Mouse (Mus musculus): ENCODE data around the gene Mapk8ip1. TPM values are rescaled to one million over a fixed set of nuclear protein-coding genes. Genes with fewer than 3 reads are reported as not detected.
"Not testable (repeated sequence)": the region's sequence is repeated elsewhere in the genome, so short reads cannot be mapped to it uniquely, and the experiment has no call there.

Gene Mapk8ip1
- polyA plus RNA-seq, 1 experiment from 2014 or later: 6.3 TPM

GRCm38 (mm10) chr2:92425366-92425765 lies 24.3 kb upstream of the Mapk8ip1 start:
- no peak for DNase-seq (ENCODE audit: low spot score)

GRCm38 (mm10) chr2:92424462-92425308 lies 23.6 kb upstream of the Mapk8ip1 start:
- no peak for DNase-seq (ENCODE audit: low spot score)

GRCm38 (mm10) chr2:92423702-92424461 lies 22.8 kb upstream of the Mapk8ip1 start:
- DNase-seq (ENCODE audit: low spot score): no peak

GRCm38 (mm10) chr2:92423156-92423555 lies 22.1 kb upstream of the Mapk8ip1 start:
- DNase-seq (ENCODE audit: low spot score): no peak

- no peak for DNase-seq (ENCODE audit: low spot score)
Observed at GRCm38 (mm10) chr2:92422388-92423135, 21.5 kb upstream of the Mapk8ip1 start.

- DNase-seq (ENCODE audit: low spot score): no peak
Observed at GRCm38 (mm10) chr2:92421723-92422387, 20.8 kb upstream of the Mapk8ip1 start.

- DNase-seq (ENCODE audit: low spot score): no peak
Observed at GRCm38 (mm10) chr2:92411705-92412104, 10.6 kb upstream of the Mapk8ip1 start.

- no peak for DNase-seq (ENCODE audit: low spot score)
Observed at GRCm38 (mm10) chr2:92408309-92409045, 7.4 kb upstream of the Mapk8ip1 start.

GRCm38 (mm10) chr2:92405687-92406086 lies 4.6 kb upstream of the Mapk8ip1 start:
- no peak for DNase-seq (ENCODE audit: low spot score)

GRCm38 (mm10) chr2:92404737-92405136 lies 3.7 kb upstream of the Mapk8ip1 start:
- no peak for DNase-seq (ENCODE audit: low spot score)

- DNase-seq (ENCODE audit: low spot score): no peak
Observed at GRCm38 (mm10) chr2:92403776-92404319, 2.8 kb upstream of the Mapk8ip1 start.

GRCm38 (mm10) chr2:92402591-92403326 lies 1.7 kb upstream of the Mapk8ip1 start:
- DNase-seq (ENCODE audit: low spot score): no peak

- DNase-seq (ENCODE audit: low spot score): no peak
Observed at GRCm38 (mm10) chr2:92400682-92401081, 381 bp downstream of the Mapk8ip1 start.

GRCm38 (mm10) chr2:92399877-92400276 lies 1.2 kb downstream of the Mapk8ip1 start:
- DNase-seq (ENCODE audit: low spot score): not testable (repeated sequence)

GRCm38 (mm10) chr2:92397436-92397835 lies 3.6 kb downstream of the Mapk8ip1 start:
- DNase-seq (ENCODE audit: low spot score): no peak

- DNase-seq (ENCODE audit: low spot score): no peak
Observed at GRCm38 (mm10) chr2:92395535-92395934, 5.5 kb downstream of the Mapk8ip1 start.

GRCm38 (mm10) chr2:92392318-92393264 lies 8.5 kb downstream of the Mapk8ip1 start:
- DNase-seq (ENCODE audit: low spot score): no peak

- no peak for DNase-seq (ENCODE audit: low spot score)
Observed at GRCm38 (mm10) chr2:92391703-92392317, 9.3 kb downstream of the Mapk8ip1 start.

All from thymus, postnatal 0 days (tissue).